Mouse (Mus musculus) liver, embryonic 14.5 days (tissue): Measurements from ENCODE around the gene Olfr1086. TPM values are rescaled to one million over a fixed set of nuclear protein-coding genes. Genes with fewer than 3 reads are reported as not detected.
"Not testable (repeated sequence)": the region's sequence is repeated elsewhere in the genome, so short reads cannot be mapped to it uniquely, and the experiment has no call there.

Experiments used
- ATAC-seq: fragments of 200-750 bp; cut with Nextera tagmentation; 2 replicates; pipeline ENCODE4 v1.8.0; 2017; ENCODE audit warnings: moderate number of reproducible peaks, mild to moderate bottlenecking, moderate library complexity; ENCODE audit not compliant: insufficient read depth
- DNase-seq, 3 experiments: peaks; one replicate each; pipeline ENCODE4 v3.0.0-alpha.2; 2012 to 2013; ENCODE audit warnings: low read depth in 3 of 3, low spot score in 3 of 3
- H3K27ac ChIP-seq: fragments of 300-500 bp; sonication (generic); 2 replicates; pipeline ENCODE4 v1.5.1; 2014; ENCODE audit warnings: moderate library complexity, mild to moderate bottlenecking, control low read depth, inconsistent platforms
- H3K27me3 ChIP-seq: fragments of 300-500 bp; sonication (generic); 2 replicates; pipeline ENCODE4 v1.6.1; 2014; ENCODE audit warnings: mild to moderate bottlenecking, low read length, moderate library complexity; ENCODE audit not compliant: control insufficient read depth, insufficient read depth
- H3K36me3 ChIP-seq: fragments of 300-500 bp; sonication (generic); replicated peaks from 2 replicates; pipeline ENCODE4 v1.6.1; 2014; ENCODE audit warnings: low read depth; ENCODE audit not compliant: control insufficient read depth, insufficient read depth
- H3K4me1 ChIP-seq, 2 experiments: fragments of 200-500 bp in 1 of 2; fragments of 300-500 bp in 1 of 2; sonication (generic) in 1 of 2; replicated peaks; 2 replicates each; pipeline ENCODE4 v1.6.1; 2012 to 2014; ENCODE audit warnings: antibody characterized with exemption in 1 of 2, inconsistent platforms in 1 of 2, low read length in 1 of 2; ENCODE audit not compliant: control insufficient read depth in 2 of 2, insufficient read depth in 2 of 2
- H3K4me2 ChIP-seq: fragments of 300-500 bp; sonication (generic); 2 replicates; pipeline ENCODE4 v1.6.1; 2014; ENCODE audit warnings: low read depth, mild to moderate bottlenecking, control low read depth, moderate library complexity
- H3K4me3 ChIP-seq, 2 experiments: fragments of 200-500 bp in 1 of 2; fragments of 300-500 bp in 1 of 2; sonication (generic) in 1 of 2; 2 replicates each; pipeline ENCODE4 v1.5.1; 2012 to 2014; ENCODE audit warnings: low read depth in 2 of 2, low read length in 2 of 2, mild to moderate bottlenecking in 2 of 2, control low read depth in 1 of 2, inconsistent platforms in 1 of 2, moderate library complexity in 1 of 2; ENCODE audit not compliant: insufficient read depth in 1 of 2
- H3K9ac ChIP-seq: fragments of 300-500 bp; sonication (generic); replicated peaks from 2 replicates; pipeline ENCODE4 v1.6.1; 2014; ENCODE audit warnings: mild to moderate bottlenecking, control low read depth, moderate library complexity
- H3K9me3 ChIP-seq: fragments of 300-500 bp; sonication (generic); 2 replicates; pipeline ENCODE4 v1.6.1; 2016; ENCODE audit warnings: low read length, mixed read lengths; ENCODE audit not compliant: control insufficient read depth
- CTCF ChIP-seq: IDR thresholded peaks from 2 replicates; pipeline ENCODE4 v1.5.1; 2016; ENCODE audit warnings: antibody characterized with exemption, low read depth, control low read depth
- EP300 ChIP-seq: IDR thresholded peaks from 2 replicates; pipeline ENCODE4 v1.6.1; 2016; ENCODE audit warnings: antibody characterized with exemption, low read depth
- WGBS: fragments of 180-500 bp; shearing (Covaris S2); extraction: QIAGEN DNeasy Blood & Tissue Kit; methylation state at CpG from one replicate; pipeline ENCODE4 v1.1.7; 2014; ENCODE audit not compliant: insufficient replicate concordance; 5-methylcytosine and 5-hydroxymethylcytosine counted together
- polyA plus RNA-seq, 2 experiments: library from polyadenylated mRNA; depleted of rRNA in 1 of 2; stranded (reverse) in 1 of 2; unstranded in 1 of 2; fragments of >200 nt; fragmentation: Nextera tagmentation in 1 of 2; extraction: Ambion mirVana in 1 of 2; gene quantifications; 2 replicates each; pipeline versions ENCODE4 v1.2.1 to v1.2.3; 2012 to 2014

Olfr1086 gene
- polyA plus RNA-seq (2012; rRNA removed) (not detected in 2 replicates), polyA plus RNA-seq (2014; fragmentation: Nextera tagmentation; extraction: Ambion mirVana) (not detected in 2 replicates)

DNA sequence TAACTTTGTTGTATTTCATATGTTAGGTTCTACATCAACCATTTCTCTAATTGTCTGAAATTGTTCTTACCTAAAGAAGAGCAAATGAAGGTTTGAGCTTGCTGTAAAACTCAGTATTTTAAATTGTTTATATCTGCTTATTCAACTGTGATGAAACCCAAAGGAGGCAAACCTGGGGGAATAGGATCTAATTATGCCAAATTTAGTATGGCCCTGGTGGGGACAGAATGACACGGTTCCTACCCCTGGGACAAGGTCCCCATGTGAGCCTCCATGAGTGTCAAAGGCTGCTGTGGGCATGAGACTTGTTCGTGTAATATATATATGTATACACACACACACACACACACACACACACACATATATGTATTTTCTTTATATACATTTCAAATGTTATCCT lies at the start of gene Olfr1086:
Gene Olfr1086, minus strand, starts transcription at position 101 of the 400 bp plus-strand sequence.
- TF ChIP-seq CTCF (no peak), EP300 (no peak)
- Histone ChIP-seq H3K27me3 (no peaks in the 10 kb centered on the region), H3K36me3 (no peaks in the 10 kb centered on the region), H3K9me3 (no peaks in the 10 kb centered on the region), H3K9ac (no peak within 1 kb of the TSS), H3K4me2 (no peak within 1 kb of the TSS), H3K27ac (no peak within 1 kb of the TSS), H3K4me3 (no peak within 1 kb of the TSS), H3K4me1 (no peaks in the 10 kb centered on the region)
- WGBS, result 48% methylated on average over 2 of the region's 2 CpGs
- no peak for ATAC-seq
- DNase-seq, result no peak

DNA sequence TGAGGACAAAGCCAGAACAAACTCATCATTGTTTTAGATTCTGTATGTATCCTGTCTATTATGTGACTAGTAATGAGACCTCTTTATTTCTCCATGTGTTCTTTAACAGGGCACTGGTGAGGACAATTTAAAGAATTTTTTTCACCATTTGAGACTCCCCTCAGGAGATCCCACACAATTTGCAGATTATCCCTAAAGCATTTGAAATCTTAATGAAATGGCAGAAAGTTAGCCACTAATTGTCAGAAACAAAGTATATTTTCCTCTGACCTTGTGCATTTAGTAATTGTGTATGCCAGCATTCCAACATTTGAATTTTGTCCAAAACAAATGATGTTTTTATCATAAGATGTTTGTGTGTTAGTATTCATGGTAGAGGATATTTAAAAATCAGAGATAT lies 18.4 kb upstream of the Olfr1086 start, which contains the start of gene Olfr1087:
Gene Olfr1087, minus strand, starts transcription at position 101 of the 400 bp plus-strand sequence.
- no peak for TF ChIP-seq EP300
- TF ChIP-seq CTCF, result no peak
- ATAC-seq, result no peak
- H3K27ac ChIP-seq, result no peak within 1 kb of the TSS

DNA sequence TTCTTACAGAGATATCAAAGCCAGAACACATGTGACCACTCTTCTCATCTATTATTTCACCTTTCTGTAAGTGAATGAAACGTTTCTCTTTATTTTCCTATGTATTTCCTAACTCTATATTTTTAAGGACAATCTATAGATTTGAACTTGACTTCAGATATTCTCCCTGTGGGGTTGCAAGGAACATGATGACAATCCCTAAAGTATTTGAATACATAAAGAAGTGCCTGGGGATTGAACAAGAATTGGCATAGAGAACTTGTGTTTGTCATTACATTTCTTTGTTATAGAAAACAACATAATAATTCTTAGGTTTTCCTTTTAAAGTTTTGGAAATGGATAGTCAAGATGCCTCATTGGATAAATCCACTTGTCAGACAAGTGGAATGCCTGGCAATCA lies 18.0 kb downstream of the Olfr1086 start, which contains the start of gene Olfr1085:
Gene Olfr1085, minus strand, starts transcription at position 101 of the 400 bp plus-strand sequence.
- H3K27me3 ChIP-seq, result no peaks in the 10 kb centered on the region
- H3K9ac ChIP-seq, result no peak within 1 kb of the TSS
- TF ChIP-seq CTCF (no peak), EP300 (no peak)
- WGBS, result 5% methylated on average over 1 of the region's 1 CpGs
- no peaks in the 10 kb centered on the region for H3K9me3 ChIP-seq
- ATAC-seq, result no peak
- H3K36me3 ChIP-seq, result no peaks in the 10 kb centered on the region
- H3K27ac ChIP-seq, result no peak within 1 kb of the TSS
- H3K4me2 ChIP-seq, result no peak within 1 kb of the TSS
- H3K4me1 ChIP-seq, result no peaks in the 10 kb centered on the region
- DNase-seq, result no peak
- H3K4me3 ChIP-seq, result no peak within 1 kb of the TSS

More for the DNA sequence above, 18.4 kb upstream of the Olfr1086 start, which contains the start of gene Olfr1087:
- DNase-seq, result no peak
- Histone ChIP-seq H3K4me1 (no peaks in the 10 kb centered on the region), H3K36me3 (no peaks in the 10 kb centered on the region), H3K27me3 (no peaks in the 10 kb centered on the region), H3K4me2 (no peak within 1 kb of the TSS), H3K9me3 (no peaks in the 10 kb centered on the region), H3K4me3 (no peak within 1 kb of the TSS), H3K9ac (no peak within 1 kb of the TSS)

DNA sequence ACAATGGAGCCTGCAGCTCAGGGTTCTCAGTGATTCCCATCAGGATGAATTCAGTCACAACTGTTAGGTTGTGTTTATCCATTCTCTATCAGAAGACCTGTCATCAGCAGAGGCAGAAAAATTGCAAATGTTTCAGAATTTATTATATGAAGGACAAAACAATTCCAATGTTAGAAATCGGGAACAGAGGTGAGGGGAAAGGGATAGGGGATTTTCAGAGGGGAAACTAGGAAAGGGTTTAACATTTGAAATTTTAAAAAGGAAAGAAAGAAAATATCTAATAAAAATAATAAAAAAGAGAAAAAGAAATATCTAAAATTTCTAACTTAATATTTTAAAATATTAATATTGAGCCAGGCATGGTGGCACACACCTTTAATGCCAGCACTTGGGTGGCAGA lies 40.3 kb downstream of the Olfr1086 start, which contains the start of gene Olfr1084:
Gene Olfr1084, minus strand, starts transcription at position 101 of the 400 bp plus-strand sequence.
- 55% methylated on average over 1 of the region's 1 CpGs for WGBS
- not testable (repeated sequence) for H3K4me3 ChIP-seq, H3K27ac ChIP-seq, ATAC-seq, H3K4me2 ChIP-seq, H3K4me1 ChIP-seq, H3K9me3 ChIP-seq, DNase-seq, H3K36me3 ChIP-seq, H3K27me3 ChIP-seq, H3K9ac ChIP-seq

Other genes starting within 250 kb of the Olfr1086 start
- not detected in 2 replicates for gene Olfr1065, start 229.5 kb downstream of the Olfr1086 start, polyA plus RNA-seq (2012; rRNA removed)
- gene Olfr1065, start 229.5 kb downstream of the Olfr1086 start, polyA plus RNA-seq (2014; fragmentation: Nextera tagmentation; extraction: Ambion mirVana), result not detected in 2 replicates
- gene Olfr1066, start 223.8 kb downstream of the Olfr1086 start, polyA plus RNA-seq (2012; rRNA removed), result not detected in 2 replicates
- gene Olfr1066, start 223.8 kb downstream of the Olfr1086 start, polyA plus RNA-seq (2014; fragmentation: Nextera tagmentation; extraction: Ambion mirVana), result not detected in 2 replicates
- gene Olfr228, start 192.7 kb downstream of the Olfr1086 start, polyA plus RNA-seq (2012; rRNA removed), result not detected in 2 replicates
- gene Olfr228, start 192.7 kb downstream of the Olfr1086 start, polyA plus RNA-seq (2014; fragmentation: Nextera tagmentation; extraction: Ambion mirVana), result not detected in 2 replicates
- gene Olfr1076, start 171.6 kb downstream of the Olfr1086 start, polyA plus RNA-seq (2012; rRNA removed), result not detected in 2 replicates
- gene Olfr1076, start 171.6 kb downstream of the Olfr1086 start, polyA plus RNA-seq (2014; fragmentation: Nextera tagmentation; extraction: Ambion mirVana), result not detected in 2 replicates
- not detected in 2 replicates for gene Olfr1079, start 137.6 kb downstream of the Olfr1086 start, polyA plus RNA-seq (2012; rRNA removed)
- gene Olfr1079, start 137.6 kb downstream of the Olfr1086 start, polyA plus RNA-seq (2014; fragmentation: Nextera tagmentation; extraction: Ambion mirVana), result not detected in 2 replicates
- not detected in 2 replicates for gene Olfr1080, start 121.9 kb downstream of the Olfr1086 start, polyA plus RNA-seq (2012; rRNA removed)
- gene Olfr1080, start 121.9 kb downstream of the Olfr1086 start, polyA plus RNA-seq (2014; fragmentation: Nextera tagmentation; extraction: Ambion mirVana), result not detected in 2 replicates
- gene Olfr1082, start 81.1 kb downstream of the Olfr1086 start, polyA plus RNA-seq (2012; rRNA removed), result not detected in 2 replicates
- not detected in 2 replicates for gene Olfr1082, start 81.1 kb downstream of the Olfr1086 start, polyA plus RNA-seq (2014; fragmentation: Nextera tagmentation; extraction: Ambion mirVana)
- not detected in 2 replicates for gene Olfr1084, start 40.4 kb downstream of the Olfr1086 start, polyA plus RNA-seq (2012; rRNA removed)
- not detected in 2 replicates for gene Olfr1084, start 40.4 kb downstream of the Olfr1086 start, polyA plus RNA-seq (2014; fragmentation: Nextera tagmentation; extraction: Ambion mirVana)
- gene Olfr1085, start 18.1 kb downstream of the Olfr1086 start, polyA plus RNA-seq (2012; rRNA removed), result not detected in 2 replicates
- gene Olfr1085, start 18.1 kb downstream of the Olfr1086 start, polyA plus RNA-seq (2014; fragmentation: Nextera tagmentation; extraction: Ambion mirVana), result not detected in 2 replicates
- not detected in 2 replicates for gene Olfr1087, start 18.3 kb upstream of the Olfr1086 start, polyA plus RNA-seq (2012; rRNA removed)
- not detected in 2 replicates for gene Olfr1087, start 18.3 kb upstream of the Olfr1086 start, polyA plus RNA-seq (2014; fragmentation: Nextera tagmentation; extraction: Ambion mirVana)
- not detected in 2 replicates for gene Olfr1089, start 53.6 kb upstream of the Olfr1086 start, polyA plus RNA-seq (2012; rRNA removed)
- not detected in 2 replicates for gene Olfr1089, start 53.6 kb upstream of the Olfr1086 start, polyA plus RNA-seq (2014; fragmentation: Nextera tagmentation; extraction: Ambion mirVana)
- gene Olfr1090, start 78.9 kb upstream of the Olfr1086 start, polyA plus RNA-seq (2012; rRNA removed), result not detected in 2 replicates
- gene Olfr1090, start 78.9 kb upstream of the Olfr1086 start, polyA plus RNA-seq (2014; fragmentation: Nextera tagmentation; extraction: Ambion mirVana), result not detected in 2 replicates
- not detected in 2 replicates for gene Olfr1093, start 102.4 kb upstream of the Olfr1086 start, polyA plus RNA-seq (2012; rRNA removed)
- not detected in 2 replicates for gene Olfr1093, start 102.4 kb upstream of the Olfr1086 start, polyA plus RNA-seq (2014; fragmentation: Nextera tagmentation; extraction: Ambion mirVana)
- not detected in 2 replicates for gene Olfr141, start 129.9 kb upstream of the Olfr1086 start, polyA plus RNA-seq (2012; rRNA removed)
- gene Olfr141, start 129.9 kb upstream of the Olfr1086 start, polyA plus RNA-seq (2014; fragmentation: Nextera tagmentation; extraction: Ambion mirVana), result not detected in 2 replicates
- gene Olfr1094, start 144.6 kb upstream of the Olfr1086 start, polyA plus RNA-seq (2012; rRNA removed), result not detected in 2 replicates
- not detected in 2 replicates for gene Olfr1094, start 144.6 kb upstream of the Olfr1086 start, polyA plus RNA-seq (2014; fragmentation: Nextera tagmentation; extraction: Ambion mirVana)
- gene Olfr1095, start 171.6 kb upstream of the Olfr1086 start, polyA plus RNA-seq (2012; rRNA removed), result not detected in 2 replicates
- gene Olfr1095, start 171.6 kb upstream of the Olfr1086 start, polyA plus RNA-seq (2014; fragmentation: Nextera tagmentation; extraction: Ambion mirVana), result not detected in 2 replicates
- gene Gm13723, start 194.7 kb upstream of the Olfr1086 start, polyA plus RNA-seq (2012; rRNA removed), result not detected in 2 replicates
- not detected in 2 replicates for gene Gm13723, start 194.7 kb upstream of the Olfr1086 start, polyA plus RNA-seq (2014; fragmentation: Nextera tagmentation; extraction: Ambion mirVana)
- gene Olfr1097, start 212.1 kb upstream of the Olfr1086 start, polyA plus RNA-seq (2012; rRNA removed), result not detected in 2 replicates
- gene Olfr1097, start 212.1 kb upstream of the Olfr1086 start, polyA plus RNA-seq (2014; fragmentation: Nextera tagmentation; extraction: Ambion mirVana), result not detected in 2 replicates
- not detected in 2 replicates for gene Olfr1098, start 244.5 kb upstream of the Olfr1086 start, polyA plus RNA-seq (2012; rRNA removed)
- gene Olfr1098, start 244.5 kb upstream of the Olfr1086 start, polyA plus RNA-seq (2014; fragmentation: Nextera tagmentation; extraction: Ambion mirVana), result not detected in 2 replicates